Mouse (Mus musculus): ENCODE data around the gene Scnn1a.

The Scnn1a gene

GRCm38 (mm10) chr6:125342198-125342597 lies 21.7 kb downstream of the Scnn1a start:
- no peak for DNase-seq (ENCODE audit: low spot score)

DNA sequence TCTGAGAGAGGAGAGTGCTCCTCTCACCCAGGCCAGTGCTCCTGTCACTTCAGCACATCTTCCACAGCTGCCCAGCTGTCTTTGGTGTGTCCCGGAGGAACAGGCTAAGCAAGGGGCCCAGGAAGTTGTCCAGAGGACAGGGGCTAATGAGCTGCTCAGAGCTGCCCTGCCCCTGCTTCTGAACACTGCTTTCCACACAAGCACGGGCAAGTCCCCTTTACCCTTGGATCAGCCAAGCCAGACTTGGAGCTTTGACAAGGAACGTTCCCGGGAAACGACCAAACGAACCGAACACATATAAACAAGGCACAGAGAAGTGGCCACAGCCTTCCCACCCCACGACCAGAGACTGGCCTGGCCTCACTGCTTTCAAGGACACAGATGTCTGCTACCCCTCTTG lies 23.6 kb downstream of the Scnn1a start:
- no peak for DNase-seq (ENCODE audit: low spot score)

DNA sequence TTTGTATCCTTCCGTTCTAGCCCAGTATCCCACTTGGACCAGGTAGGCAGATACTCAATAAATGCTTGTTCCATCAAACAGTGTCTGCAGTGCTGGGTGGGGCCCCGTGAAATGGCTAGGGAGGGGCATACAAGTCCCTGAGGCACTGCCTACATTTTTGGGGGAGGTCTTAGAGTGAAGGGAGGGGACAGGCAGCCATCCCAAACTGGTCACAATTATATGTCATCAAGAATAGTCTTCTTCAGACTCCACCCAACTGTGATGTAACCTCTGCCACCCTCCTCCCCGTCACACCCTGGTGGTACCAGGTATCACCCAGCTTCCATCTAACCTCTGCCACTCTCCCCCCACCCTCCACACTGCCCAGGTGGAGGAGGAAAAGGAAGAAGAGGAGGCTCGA lies 24.4 kb downstream of the Scnn1a start:
- no peak for DNase-seq (ENCODE audit: low spot score)

DNA sequence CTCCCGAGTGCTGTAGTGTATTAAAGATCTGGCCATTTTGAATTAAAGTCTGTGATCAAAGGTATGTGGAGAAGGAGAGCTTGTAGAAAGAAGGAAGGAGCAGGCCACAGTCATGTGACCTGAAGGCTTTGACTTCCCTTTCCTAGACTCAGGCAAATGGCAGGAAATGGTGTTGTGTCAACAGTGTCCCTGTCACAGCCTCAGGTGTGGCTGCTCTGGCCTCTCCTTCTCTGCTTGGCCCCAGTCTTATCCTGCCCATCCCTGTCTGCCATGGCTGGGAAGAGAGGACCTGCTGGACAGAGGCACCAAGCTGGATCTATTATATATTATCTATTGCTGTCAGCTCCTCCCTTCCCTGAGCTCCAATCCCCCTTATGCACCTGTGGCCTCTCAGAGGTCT lies 25.2 kb downstream of the Scnn1a start:
- no peak for DNase-seq (ENCODE audit: low spot score)

DNA sequence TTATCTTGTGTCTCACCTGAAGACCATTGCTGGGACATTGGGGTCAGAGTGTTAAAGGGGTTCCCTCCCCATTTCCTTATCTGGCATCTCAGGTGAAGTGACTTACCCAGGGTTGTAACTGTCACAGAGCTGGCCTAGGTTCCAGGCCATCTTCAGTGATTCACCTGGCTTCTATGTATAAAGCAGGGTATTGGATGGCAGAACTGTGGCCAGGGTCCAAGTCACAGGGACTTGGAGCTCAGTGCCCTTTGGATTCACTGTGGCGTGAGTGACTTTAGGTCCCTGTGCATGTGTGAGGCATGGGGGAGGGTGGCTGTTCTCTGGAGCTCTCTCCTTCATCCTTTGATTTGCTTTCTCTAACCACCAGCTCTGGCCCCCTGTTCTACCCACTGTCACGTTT lies 25.6 kb downstream of the Scnn1a start:
- DNase-seq (ENCODE audit: low spot score), result no peak

GRCm38 (mm10) chr6:125348721-125349574 lies 28.5 kb downstream of the Scnn1a start, which contains the start of gene Tnfrsf1a:
Gene Tnfrsf1a, plus strand, starts transcription at chr6:125349362.
- no peak for DNase-seq (ENCODE audit: low spot score)

DNA sequence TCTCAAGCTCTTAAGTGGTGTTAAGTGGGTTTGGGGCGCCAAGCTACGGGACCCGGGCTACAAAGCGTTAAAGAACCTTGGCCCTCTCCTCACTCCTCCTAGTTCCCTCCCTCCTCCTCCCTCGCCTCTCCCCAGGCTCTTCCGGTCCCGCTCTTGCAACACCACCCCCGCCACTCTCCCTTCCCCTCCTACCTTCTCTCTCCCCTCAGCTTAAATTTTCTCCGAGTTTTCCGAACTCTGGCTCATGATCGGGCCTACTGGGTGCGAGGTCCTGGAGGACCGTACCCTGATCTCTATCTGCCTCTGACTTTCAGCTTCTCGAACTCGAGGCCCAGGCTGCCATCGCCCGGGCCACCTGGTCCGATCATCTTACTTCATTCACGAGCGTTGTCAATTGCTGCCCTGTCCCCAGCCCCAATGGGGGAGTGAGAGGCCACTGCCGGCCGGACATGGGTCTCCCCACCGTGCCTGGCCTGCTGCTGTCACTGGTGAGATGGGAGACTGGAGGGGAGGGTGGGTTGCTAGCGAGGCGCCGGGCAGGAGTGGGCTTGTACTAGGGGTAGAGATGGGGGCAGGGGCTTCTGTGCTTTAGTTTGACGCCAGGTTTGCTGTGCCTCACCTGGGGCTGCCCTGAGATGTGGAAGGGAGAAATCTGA lies 29.2 kb downstream of the Scnn1a start:
- peak; percentile 60 for DNase-seq (ENCODE audit: low spot score)

- no peak for DNase-seq (ENCODE audit: low spot score)
Observed at GRCm38 (mm10) chr6:125350231-125350994, 30.0 kb downstream of the Scnn1a start.

DNA sequence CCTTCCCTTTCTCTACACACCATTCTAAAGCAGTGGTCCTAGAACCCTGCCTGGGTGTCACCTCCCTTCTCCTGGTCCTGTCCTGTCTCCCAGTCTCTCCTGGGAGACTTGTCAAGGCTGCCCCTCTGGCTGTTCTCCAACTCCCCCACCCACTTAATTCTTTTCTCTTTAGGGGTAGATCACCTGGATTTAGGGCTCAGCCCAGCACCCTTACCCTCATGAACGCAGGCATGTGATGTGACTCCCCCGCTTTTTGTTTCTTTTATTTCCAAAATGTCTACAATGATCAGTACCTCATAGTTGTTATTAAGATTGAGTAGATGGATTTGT lies 30.5 kb downstream of the Scnn1a start:
- no peak for DNase-seq (ENCODE audit: low spot score)

DNA sequence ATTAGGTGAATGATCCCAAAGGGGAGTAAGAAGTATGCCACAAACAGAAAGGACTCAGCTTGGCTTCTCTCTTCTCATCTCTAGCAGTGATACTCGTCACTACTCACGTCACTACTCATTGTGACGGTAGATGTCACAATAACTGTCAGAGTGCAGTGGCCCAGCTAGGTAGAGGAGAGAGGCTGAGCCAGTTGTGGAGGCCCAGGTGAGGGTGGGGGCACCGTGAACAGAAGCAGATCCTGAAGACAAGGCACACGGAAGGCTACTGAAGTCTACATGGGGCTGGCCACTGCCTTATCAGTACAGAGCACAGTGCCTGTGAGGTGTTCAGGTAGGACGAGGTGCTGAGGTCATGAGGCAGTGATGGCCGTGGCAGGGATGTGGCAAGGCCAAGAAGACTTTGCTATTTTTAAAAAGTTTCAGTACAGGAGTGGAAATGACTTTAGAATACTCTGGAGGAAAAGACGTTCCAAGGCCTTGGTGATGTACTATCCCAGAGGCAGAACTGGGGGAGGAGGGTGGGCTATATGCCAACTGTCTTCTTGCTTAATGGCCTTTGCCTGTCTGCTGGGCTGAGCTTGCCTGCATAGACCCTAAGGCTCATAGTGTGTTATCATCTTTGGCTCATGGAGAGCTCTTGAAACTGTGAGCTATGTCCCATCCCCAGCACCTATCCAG lies 31.0 kb downstream of the Scnn1a start:
- DNase-seq (ENCODE audit: low spot score), result no peak

DNA sequence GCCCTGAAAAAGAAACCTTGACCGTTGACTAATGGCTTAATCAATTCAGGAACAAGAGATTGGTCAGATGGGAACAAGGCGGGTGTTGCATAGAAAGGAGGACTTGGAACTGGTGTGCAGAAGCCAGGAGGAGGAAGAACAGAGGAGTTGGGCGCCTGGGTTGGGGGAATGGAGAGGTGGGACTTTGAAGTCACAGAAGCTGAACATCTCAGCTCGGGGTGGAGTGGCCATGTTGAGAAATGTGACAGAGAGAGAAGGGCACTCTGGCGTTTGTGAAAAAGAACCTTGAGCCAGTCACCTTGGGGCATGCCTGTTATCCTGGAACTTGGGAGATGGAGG lies 31.6 kb downstream of the Scnn1a start:
- DNase-seq (ENCODE audit: low spot score), result no peak

- DNase-seq (ENCODE audit: low spot score), result no peak
Observed at GRCm38 (mm10) chr6:125352811-125353210, 32.4 kb downstream of the Scnn1a start.

DNA sequence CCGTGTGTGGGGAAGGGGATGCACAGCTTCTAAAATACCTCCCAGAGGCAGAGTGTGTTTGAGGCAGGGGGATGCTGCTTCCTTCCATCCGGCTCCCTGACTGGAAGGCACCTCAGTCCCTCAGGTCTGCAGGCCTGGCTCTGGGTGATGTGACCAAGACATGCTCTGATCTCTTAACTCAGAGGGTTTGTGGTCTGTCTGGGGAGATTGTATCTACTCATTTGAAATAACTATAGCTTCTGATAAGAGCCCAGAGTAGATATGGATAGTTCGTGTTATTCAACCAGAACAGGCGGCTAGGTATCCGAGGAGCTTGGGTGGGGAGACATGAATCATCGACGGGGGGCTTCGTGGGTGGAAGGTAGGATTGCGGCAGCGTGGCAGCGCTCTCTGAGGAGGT lies 32.8 kb downstream of the Scnn1a start:
- DNase-seq (ENCODE audit: low spot score), result no peak

GRCm38 (mm10) chr6:125353655-125354054 lies 33.2 kb downstream of the Scnn1a start:
- DNase-seq (ENCODE audit: low spot score), result no peak

GRCm38 (mm10) chr6:125354352-125355151 lies 34.1 kb downstream of the Scnn1a start:
- DNase-seq (ENCODE audit: low spot score), result peak; percentile 56

- no peak for DNase-seq (ENCODE audit: low spot score)
Observed at GRCm38 (mm10) chr6:125355197-125355741, 34.8 kb downstream of the Scnn1a start.

- DNase-seq (ENCODE audit: low spot score), result no peak
Observed at GRCm38 (mm10) chr6:125356264-125356663, 35.8 kb downstream of the Scnn1a start.

GRCm38 (mm10) chr6:125357334-125357733 lies 36.9 kb downstream of the Scnn1a start:
- no peak for DNase-seq (ENCODE audit: low spot score)

- no peak for DNase-seq (ENCODE audit: low spot score)
Observed at GRCm38 (mm10) chr6:125359999-125360398, 39.5 kb downstream of the Scnn1a start.

DNA sequence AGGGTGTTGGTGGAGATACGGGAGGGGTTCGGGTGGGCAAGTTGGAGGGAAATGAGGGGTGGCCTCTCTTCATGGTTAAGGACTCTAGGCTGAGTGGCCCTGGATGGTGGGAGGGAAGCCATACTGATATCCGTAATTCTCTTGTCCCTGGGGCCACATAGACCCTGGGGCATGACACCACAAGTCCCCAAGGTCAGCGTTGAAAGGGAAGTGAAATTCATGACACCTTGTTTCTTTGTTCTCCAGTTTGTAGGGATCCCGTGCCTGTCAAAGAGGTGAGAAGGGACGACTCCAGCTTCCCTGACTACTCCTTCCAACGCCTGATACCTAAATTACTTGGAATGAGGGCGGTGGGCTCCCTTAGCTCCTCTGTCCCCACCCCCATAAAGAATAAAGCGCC lies 40.4 kb downstream of the Scnn1a start:
- DNase-seq (ENCODE audit: low spot score), result no peak
